Mouse (Mus musculus): Measurements from ENCODE around the gene Sept12.

- TF ChIP-seq CTCF (IDR thresholded peaks at IDR 0.05) (no peak), POLR2A (IDR thresholded peaks at IDR 0.05; ENCODE audit: insufficient read depth, low read depth, low read length) (no peak)
These were observed 60.1 kb downstream of the Sept12 start for GRCm38 (mm10) chr16:4937351-4938190.

All from heart, adult 2 months (tissue).